Mouse (Mus musculus): ENCODE results near the gene Taf7l.
A peak's percentile ranks its signal among the peaks of the same experiment; 100 is the strongest.

Gene Taf7l

GRCm38 (mm10) chrX:134476290-134476689 lies at the start of gene Taf7l:
Gene Taf7l, minus strand, starts transcription at chrX:134476490.
- DNase-seq = no peak

- no peak for DNase-seq
Measured at GRCm38 (mm10) chrX:134525260-134525659, 49.0 kb upstream of the Taf7l start.

GRCm38 (mm10) chrX:134523772-134524171 lies 47.5 kb upstream of the Taf7l start:
- DNase-seq = no peak

GRCm38 (mm10) chrX:134509473-134509872 lies 33.2 kb upstream of the Taf7l start:
- DNase-seq = no peak

- DNase-seq = no peak
Measured at GRCm38 (mm10) chrX:134507977-134508376, 31.7 kb upstream of the Taf7l start.

GRCm38 (mm10) chrX:134500651-134501050 lies 24.4 kb upstream of the Taf7l start:
- no peak for DNase-seq

GRCm38 (mm10) chrX:134481720-134482119 lies 5.4 kb upstream of the Taf7l start:
- no peak for DNase-seq

- no peak for DNase-seq
Measured at GRCm38 (mm10) chrX:134474988-134475710, 1.1 kb downstream of the Taf7l start.

GRCm38 (mm10) chrX:134427307-134427706 lies 49.0 kb downstream of the Taf7l start:
- DNase-seq = no peak

GRCm38 (mm10) chrX:134426819-134427218 lies 49.5 kb downstream of the Taf7l start:
- DNase-seq = no peak

- DNase-seq = peak; percentile 31
Measured at GRCm38 (mm10) chrX:134425798-134426197, 50.5 kb downstream of the Taf7l start.

GRCm38 (mm10) chrX:134424263-134424662 lies 52.0 kb downstream of the Taf7l start:
- no peak for DNase-seq

- no peak for DNase-seq
Measured at GRCm38 (mm10) chrX:134420097-134420496, 56.2 kb downstream of the Taf7l start.

GRCm38 (mm10) chrX:134412096-134412495 lies 64.2 kb downstream of the Taf7l start:
- DNase-seq = no peak

Data from right cerebral cortex, adult 18-20 months (tissue).